Mouse (Mus musculus) ES-E14 (cell line): ENCODE results near the gene Ppp1r9b. TPM values are rescaled to one million over a fixed set of nuclear protein-coding genes. Genes with fewer than 3 reads are reported as not detected.
A peak's percentile ranks its signal among the peaks of the same experiment; 100 is the strongest.
"Not testable (repeated sequence)": the region's sequence is repeated elsewhere in the genome, so short reads cannot be mapped to it uniquely, and the experiment has no call there.

ENCODE experiments used
- DNase-seq: peaks from one replicate; pipeline ENCODE4 v3.0.0-alpha.2; 2013; ENCODE audit warnings: low read depth, low spot score
- H3K27ac ChIP-seq: 2 replicates; pipeline ENCODE4 v1.5.1; 2012; ENCODE audit warnings: low read depth, mild to moderate bottlenecking, low read length, moderate library complexity, mixed read lengths; ENCODE audit not compliant: poor library complexity, insufficient read depth, severe bottlenecking
- H3K36me3 ChIP-seq: 2 replicates; pipeline ENCODE4 v1.6.1; 2012; ENCODE audit warnings: mild to moderate bottlenecking, low read length, moderate library complexity, mixed read lengths; ENCODE audit not compliant: control insufficient read depth, poor library complexity, insufficient read depth, severe bottlenecking
- H3K4me1 ChIP-seq, 2 experiments: fragments of 150-350 bp in 1 of 2; sonication (generic) in 1 of 2; 2 replicates each; pipeline ENCODE4 v1.6.1; 2012; ENCODE audit warnings: low read length in 2 of 2, mild to moderate bottlenecking in 1 of 2, mixed read lengths in 1 of 2; ENCODE audit not compliant: control insufficient read depth in 2 of 2, insufficient read depth in 2 of 2, poor library complexity in 1 of 2
- H3K4me3 ChIP-seq, 2 experiments: fragments of 150-350 bp in 1 of 2; sonication (generic) in 1 of 2; 2 replicates each; pipeline ENCODE4 v1.5.1; 2012; ENCODE audit warnings: low read length in 2 of 2, low read depth in 1 of 2, mild to moderate bottlenecking in 1 of 2, mixed read lengths in 1 of 2; ENCODE audit not compliant: insufficient read depth in 1 of 2, poor library complexity in 1 of 2, severe bottlenecking in 1 of 2
- H3K9ac ChIP-seq: 2 replicates; pipeline ENCODE4 v1.6.1; 2012; ENCODE audit warnings: low read depth, mild to moderate bottlenecking, low read length, mixed read lengths; ENCODE audit not compliant: poor library complexity, insufficient read depth, severe bottlenecking
- H3K9me3 ChIP-seq: fragments of 150-350 bp; sonication (generic); 2 replicates; pipeline ENCODE4 v1.6.1; 2012; ENCODE audit warnings: low read depth, mild to moderate bottlenecking, low read length; ENCODE audit not compliant: control insufficient read depth, insufficient read depth
- CHD2 ChIP-seq: IDR thresholded peaks from 2 replicates; pipeline ENCODE4 v1.6.1; 2014; ENCODE audit warnings: mild to moderate bottlenecking, low read depth, low read length, inconsistent platforms
- HCFC1 ChIP-seq: IDR thresholded peaks from 2 replicates; pipeline ENCODE4 v1.6.1; 2012; ENCODE audit warnings: low read length, inconsistent platforms, borderline replicate concordance; ENCODE audit not compliant: insufficient read depth
- MAFK ChIP-seq: IDR thresholded peaks from 2 replicates; pipeline ENCODE4 v1.6.1; 2014; ENCODE audit warnings: mild to moderate bottlenecking, low read depth, low read length, inconsistent platforms; ENCODE audit not compliant: insufficient read depth
- ZC3H11A ChIP-seq: IDR thresholded peaks from 2 replicates; pipeline ENCODE4 v1.6.1; 2012; ENCODE audit warnings: low read depth, mild to moderate bottlenecking, inconsistent platforms, low read length, borderline replicate concordance
- ZNF384 ChIP-seq: IDR thresholded peaks from 2 replicates; pipeline ENCODE4 v1.6.1; 2012; ENCODE audit warnings: low read depth, low read length, inconsistent platforms
- in situ Hi-C, 2 experiments: fragments of 600-800 bp; cut with MboI; formaldehyde crosslinking; loops; one replicate each; pipeline ENCODE4 v1.15.1; 2025; ENCODE audit warnings: low sequenced_read_pairs in 2 of 2, inconsistent platforms in 1 of 2; ENCODE audit not compliant: unreplicated experiment in 2 of 2
- total RNA-seq: library from RNA; depleted of rRNA; stranded (reverse); fragments of 300-350 nt; gene quantifications from 2 replicates; pipeline ENCODE4 v1.2.3, GENCODE M21; 2012

Ppp1r9b gene
- total RNA-seq, 1 experiment: 29.5 TPM

DNA sequence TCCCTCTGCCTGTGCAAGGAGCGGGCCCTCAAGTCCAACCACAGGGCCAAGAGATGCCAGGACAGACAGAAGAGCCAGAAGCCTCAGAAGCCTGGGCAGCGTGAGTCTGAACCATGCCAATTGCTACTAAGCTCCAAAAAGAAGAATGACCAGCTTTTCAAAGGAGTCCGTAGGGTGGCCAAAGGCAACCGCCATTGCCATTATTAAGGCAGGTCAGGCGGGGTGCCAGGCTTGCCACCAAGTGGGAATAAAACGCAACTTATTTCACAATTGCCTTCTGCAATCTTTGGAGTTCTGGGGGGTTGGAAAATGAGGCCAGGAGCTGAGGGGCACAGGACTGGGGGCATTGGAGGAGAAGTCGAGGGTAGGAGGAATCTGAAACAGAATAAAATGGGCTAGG is 22.6 kb upstream of the Ppp1r9b start:
- H3K4me1 ChIP-seq: peaks cover 3 to 5% of the 10 kb centered on the region in 2 experiments; a peak in 2 of 4 replicates
- H3K9me3 ChIP-seq: no peaks in the 10 kb centered on the region
- H3K4me3 ChIP-seq: no peak overlapping the region
- no peaks in the 10 kb centered on the region for H3K36me3 ChIP-seq
- in situ Hi-C loops: no loop called here
- no peak overlapping the region for H3K9ac ChIP-seq
- TF ChIP-seq MAFK (no peak), CHD2 (no peak), HCFC1 (no peak), ZNF384 (no peak), ZC3H11A (no peak)
- no peak overlapping the region for H3K27ac ChIP-seq
- no peak for DNase-seq

DNA sequence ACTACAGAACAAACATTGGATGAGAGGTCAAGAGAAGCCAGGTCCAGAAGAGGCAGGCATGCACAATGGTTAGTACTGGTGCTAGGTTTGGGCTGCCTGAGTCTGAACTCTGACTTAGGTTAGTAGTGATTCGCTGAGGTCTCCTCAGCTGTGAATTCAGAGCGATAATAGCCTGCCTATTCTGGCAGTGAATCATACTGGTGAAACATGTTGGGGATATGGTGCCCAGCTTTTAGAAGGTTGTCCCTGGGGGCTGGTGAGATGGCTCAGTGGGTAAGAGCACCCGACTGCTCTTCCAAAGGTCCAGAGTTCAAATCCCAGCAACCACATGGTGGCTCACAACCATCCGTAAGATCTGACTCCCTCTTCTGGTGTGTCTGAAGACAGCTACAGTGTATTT is 21.1 kb upstream of the Ppp1r9b start:
- H3K4me1 ChIP-seq, H3K9ac ChIP-seq, H3K4me3 ChIP-seq, H3K36me3 ChIP-seq, DNase-seq, H3K27ac ChIP-seq, H3K9me3 ChIP-seq, in situ Hi-C loops: not testable (repeated sequence)

- Histone ChIP-seq H3K4me3 (no peak overlapping the region), H3K36me3 (no peaks in the 10 kb centered on the region), H3K9me3 (no peaks in the 10 kb centered on the region), H3K27ac (no peak overlapping the region), H3K4me1 (no peaks in the 10 kb centered on the region), H3K9ac (no peak overlapping the region)
- TF ChIP-seq HCFC1 (no peak), ZC3H11A (no peak)
- peak; percentile 70 for DNase-seq
- in situ Hi-C loops: no loop called here
These were observed 20.5 kb upstream of the Ppp1r9b start for GRCm38 (mm10) chr11:94970210-94970943.

- no peak overlapping the region for H3K27ac ChIP-seq
- TF ChIP-seq CHD2: no peak
- no peak for TF ChIP-seq MAFK
- no peak for TF ChIP-seq HCFC1
- TF ChIP-seq ZC3H11A: no peak
- no peak for TF ChIP-seq ZNF384
- H3K9me3 ChIP-seq: no peaks in the 10 kb centered on the region
- in situ Hi-C loops: no loop called here
- no peaks in the 10 kb centered on the region for H3K36me3 ChIP-seq
- no peak overlapping the region for H3K4me3 ChIP-seq
- H3K4me1 ChIP-seq: no peaks in the 10 kb centered on the region
- DNase-seq: no peak
- H3K9ac ChIP-seq: no peak overlapping the region
These were observed 18.8 kb upstream of the Ppp1r9b start for GRCm38 (mm10) chr11:94971895-94972615.

DNA sequence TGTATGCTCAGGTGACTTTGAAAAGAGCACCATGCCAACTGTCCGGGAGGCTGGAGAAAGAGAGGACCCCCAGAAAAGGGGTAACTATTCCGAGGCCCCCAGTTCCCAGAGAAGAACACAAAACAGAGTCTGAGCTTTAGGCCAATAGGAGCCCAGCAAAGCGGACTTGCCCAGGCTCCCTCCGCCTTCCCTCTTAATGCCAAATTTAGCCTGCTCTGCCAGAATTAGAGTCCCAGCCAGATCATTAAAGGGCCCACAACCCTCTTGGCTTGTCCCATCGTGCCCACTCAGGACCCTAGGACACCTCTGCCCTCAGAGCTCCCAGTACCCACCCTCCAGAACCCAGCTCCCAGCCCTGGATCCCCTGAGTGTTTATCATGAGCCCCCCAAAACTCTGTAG is 17.9 kb upstream of the Ppp1r9b start:
- no peaks in the 10 kb centered on the region for H3K4me1 ChIP-seq
- DNase-seq: no peak
- no peaks in the 10 kb centered on the region for H3K36me3 ChIP-seq
- no peaks in the 10 kb centered on the region for H3K9me3 ChIP-seq
- no peak for TF ChIP-seq HCFC1
- no peak for TF ChIP-seq ZNF384
- no peak for TF ChIP-seq MAFK
- TF ChIP-seq CHD2: no peak
- no peak for TF ChIP-seq ZC3H11A
- in situ Hi-C loops: no loop called here
- no peak overlapping the region for H3K9ac ChIP-seq
- no peak overlapping the region for H3K4me3 ChIP-seq
- no peak overlapping the region for H3K27ac ChIP-seq
